Mouse (Mus musculus) liver, postnatal 0 days (tissue): ENCODE data around the gene Rdh7.

Source experiments
- CTCF ChIP-seq: sonication (generic); IDR thresholded peaks from 2 replicates; pipeline ENCODE4 v1.5.1; 2016; ENCODE audit warnings: antibody characterized with exemption, low read depth
- EP300 ChIP-seq: IDR thresholded peaks from 2 replicates; pipeline ENCODE4 v1.6.1; 2016; ENCODE audit warnings: antibody characterized with exemption, low read depth, mild to moderate bottlenecking

GRCm38 (mm10) chr10:127877681-127878080 is 10.9 kb downstream of the Rdh7 start:
- no peak for TF ChIP-seq CTCF
- TF ChIP-seq EP300 = no peak
